Mouse (Mus musculus): ENCODE results near the gene Iqcf6.

DNA sequence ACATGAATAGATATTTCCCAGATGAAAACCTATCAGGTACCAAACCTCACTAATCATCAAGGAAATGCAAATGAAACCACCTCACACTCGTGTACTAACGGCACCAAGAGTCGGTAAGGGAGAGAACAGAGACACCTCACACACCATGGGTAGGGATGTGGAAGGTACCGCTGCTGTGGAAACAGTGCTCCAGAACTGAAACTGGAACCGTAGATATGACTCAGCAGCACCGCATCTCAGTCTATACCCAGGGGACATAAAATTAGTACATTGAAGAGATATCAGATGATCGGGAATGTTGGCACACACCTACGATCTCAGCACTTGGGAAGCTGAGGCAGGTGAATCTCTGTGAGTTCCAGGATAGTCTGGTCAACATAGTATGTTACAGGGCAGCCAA lies 11.8 kb downstream of the Iqcf6 start:
- TF ChIP-seq CTCF (IDR thresholded peaks at IDR 0.05; ENCODE audit: borderline replicate concordance, extremely low read depth, insufficient read depth, insufficient read length) (no peak), POLR2A (IDR thresholded peaks at IDR 0.05; ENCODE audit: borderline replicate concordance, extremely low read depth, insufficient read depth, insufficient read length, poor library complexity, severe bottlenecking) (no peak)

Measured in brain, embryonic 14.5 days (tissue).